Mouse (Mus musculus) thymus, postnatal 4 days (tissue): ENCODE measurements around the gene Bet1l.

Experiments
- DNase-seq: peaks from one replicate; pipeline ENCODE4 v3.0.0; 2021

Gene Bet1l

DNA sequence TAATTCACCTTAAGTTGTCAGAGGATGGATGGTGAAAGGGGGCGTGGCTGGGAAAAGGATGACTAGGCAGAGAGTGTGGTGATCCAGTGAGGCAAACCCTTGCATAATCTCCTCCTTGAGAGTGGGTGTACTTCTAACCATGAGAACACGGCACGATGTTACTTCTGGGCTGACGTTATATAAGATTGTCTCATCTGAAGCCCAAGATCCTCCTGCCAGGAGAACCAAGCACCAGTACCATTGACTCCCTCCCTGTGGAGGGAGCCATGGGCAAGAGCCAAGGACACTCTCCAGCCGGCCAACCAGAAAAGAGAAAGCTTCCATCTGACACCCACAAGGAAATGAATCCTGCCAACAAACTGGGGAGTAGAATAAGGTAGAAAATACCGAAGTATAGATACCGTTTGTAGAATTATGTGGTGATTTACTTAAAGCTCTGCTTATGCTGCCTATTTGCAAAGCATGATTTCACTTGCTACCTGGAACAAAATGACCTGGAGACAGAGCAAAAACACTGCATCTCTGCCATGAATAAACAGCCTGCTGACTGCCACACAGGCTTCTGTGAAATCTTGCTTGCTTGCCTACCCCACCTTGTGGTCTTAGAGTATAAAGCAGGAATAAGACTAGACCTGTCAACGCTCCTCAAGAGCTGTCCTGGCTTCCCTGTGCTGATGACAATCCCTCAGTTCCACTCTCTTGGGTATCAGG lies 29.1 kb downstream of the Bet1l start:
- DNase-seq, result no peak

DNA sequence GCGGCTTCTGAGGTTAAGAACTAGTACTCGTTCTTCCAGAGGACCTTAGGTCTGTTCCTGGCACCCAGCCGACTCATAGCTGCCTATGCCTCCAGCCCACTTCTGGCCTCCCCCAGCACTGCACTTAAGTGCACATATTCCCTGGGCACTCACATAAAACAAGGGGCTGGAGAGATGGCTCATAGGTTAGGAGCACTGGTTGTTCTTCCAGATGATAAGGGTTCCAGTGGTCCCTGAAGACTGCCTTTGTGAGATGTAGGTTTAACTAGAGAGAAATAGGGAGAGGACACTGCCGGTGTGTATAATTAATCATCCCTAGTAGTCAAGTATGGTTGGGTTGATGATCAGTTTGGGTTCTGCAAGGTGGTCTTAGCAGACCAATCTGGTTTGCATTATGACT lies 34.6 kb downstream of the Bet1l start:
- DNase-seq, result no peak

DNA sequence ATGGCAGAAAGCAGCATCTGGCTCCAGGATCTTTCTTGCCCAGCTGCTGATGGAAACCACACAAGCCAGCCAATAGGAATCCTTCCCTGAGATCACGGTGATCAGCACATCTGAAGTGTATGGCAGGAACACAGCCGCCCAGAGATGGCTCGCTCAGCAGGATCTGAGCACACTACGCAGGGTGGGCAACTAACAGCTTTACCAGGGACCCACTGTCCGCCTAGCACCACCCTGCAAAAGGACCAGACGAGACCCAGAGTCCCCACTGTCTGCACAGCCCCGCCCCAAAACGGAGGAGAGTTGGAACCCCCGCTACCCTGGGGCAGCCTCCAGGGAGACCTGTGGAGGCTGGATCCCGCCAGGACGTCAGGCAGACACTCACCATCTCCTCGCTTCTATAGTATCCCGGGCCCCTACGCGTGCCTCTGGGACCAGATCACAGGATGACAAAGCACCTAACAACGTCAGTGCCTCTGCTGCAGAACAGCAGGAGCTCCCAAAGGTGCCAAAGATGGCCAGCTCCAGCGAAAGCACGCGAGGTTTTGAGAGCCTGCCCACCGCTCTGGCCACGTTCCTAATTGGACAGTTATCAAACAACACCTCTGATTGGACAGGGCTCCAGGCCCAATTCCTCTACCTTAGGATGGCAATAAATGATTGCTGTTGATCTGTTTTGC lies 35.6 kb downstream of the Bet1l start, which contains the start of gene Zfp941:
Zfp941 (minus strand) TSS at position 526 of the 677 bp plus-strand sequence.
- DNase-seq, result no peak

DNA sequence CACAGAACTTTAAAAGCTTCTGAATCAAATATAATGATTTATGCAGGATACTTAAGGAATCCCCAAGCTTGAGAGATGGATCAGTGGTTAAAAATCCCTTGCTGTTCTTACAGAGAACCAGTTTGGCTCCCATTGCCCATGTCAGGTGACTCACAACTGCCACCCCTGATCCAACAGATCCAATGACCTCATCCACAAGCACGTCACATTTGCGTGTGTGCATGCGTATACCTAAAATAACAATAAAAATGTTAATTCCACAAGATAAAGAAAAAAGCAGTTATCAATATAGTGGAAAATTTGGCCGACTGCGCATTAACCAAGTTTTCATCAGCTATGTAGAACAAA lies 36.1 kb downstream of the Bet1l start:
- DNase-seq, result no peak

DNA sequence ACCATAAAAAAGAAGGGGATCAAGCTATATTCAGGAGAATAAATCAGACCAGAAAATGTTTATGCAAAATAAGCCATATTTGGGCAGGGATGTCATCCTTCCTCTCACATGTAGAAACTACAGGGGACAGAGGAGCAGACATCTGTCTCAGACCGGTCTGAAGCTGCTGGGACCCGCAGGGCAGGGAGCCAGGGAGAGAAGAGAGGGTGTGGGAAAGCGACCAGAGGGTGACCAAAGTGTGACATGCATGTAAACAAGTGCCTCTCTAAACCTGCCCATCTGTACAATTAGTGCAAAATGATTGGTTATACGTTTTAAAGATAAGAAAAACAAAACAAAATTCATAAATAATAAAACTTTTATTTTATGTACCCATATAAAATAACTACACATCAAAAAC lies 37.2 kb downstream of the Bet1l start:
- no peak for DNase-seq

- no peak for DNase-seq
Observed at GRCm38 (mm10) chr7:140812850-140813249, 44.5 kb downstream of the Bet1l start.

- DNase-seq, result no peak
Observed at GRCm38 (mm10) chr7:140811714-140812113, 45.7 kb downstream of the Bet1l start.

DNA sequence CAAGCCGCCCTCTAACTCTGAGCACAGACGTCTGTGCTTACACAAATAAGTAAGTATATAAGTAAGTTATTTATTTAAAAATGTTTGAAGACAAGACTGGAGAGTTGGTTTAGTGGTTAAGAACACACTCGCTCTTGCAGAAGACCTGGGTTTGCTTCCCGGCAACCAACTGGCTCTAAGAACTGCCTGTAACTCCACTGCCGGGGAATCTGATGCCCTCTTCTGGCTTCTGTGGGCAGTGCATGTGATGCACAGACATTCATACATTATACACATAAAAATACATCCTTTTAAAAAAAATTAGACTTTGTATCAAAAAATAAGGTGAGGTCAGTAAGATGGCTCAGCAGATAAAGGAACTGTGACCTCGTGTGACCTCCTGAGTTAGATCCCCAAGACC lies 46.9 kb downstream of the Bet1l start:
- DNase-seq, result peak; percentile 30

DNA sequence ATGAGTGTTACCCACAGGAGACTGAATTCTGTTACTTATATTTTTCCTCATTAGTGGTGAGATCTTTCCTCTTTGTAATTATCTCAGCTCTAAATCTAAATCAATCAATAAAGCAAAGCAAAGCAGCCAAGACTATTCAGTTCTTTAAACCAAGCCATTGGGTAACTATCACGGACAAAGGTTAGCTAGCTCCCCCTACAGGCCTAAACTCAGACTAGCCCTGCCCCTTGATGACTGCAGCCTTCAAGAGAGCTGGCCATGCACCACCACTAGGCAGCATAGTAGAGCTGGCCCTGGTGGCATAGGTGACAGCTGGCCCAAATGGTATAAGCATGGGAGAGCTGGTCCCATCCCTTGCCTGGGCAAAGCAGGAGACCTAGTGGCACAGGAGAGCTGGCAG lies 51.7 kb downstream of the Bet1l start:
- DNase-seq, result peak; percentile 68
